Mouse (Mus musculus): ENCODE measurements around the gene Hmox1. TPM values are rescaled to one million over a fixed set of nuclear protein-coding genes. Genes with fewer than 3 reads are reported as not detected.

The Hmox1 gene
- polyA plus RNA-seq, 2 experiments = 61.7 to 91.8 TPM

DNA sequence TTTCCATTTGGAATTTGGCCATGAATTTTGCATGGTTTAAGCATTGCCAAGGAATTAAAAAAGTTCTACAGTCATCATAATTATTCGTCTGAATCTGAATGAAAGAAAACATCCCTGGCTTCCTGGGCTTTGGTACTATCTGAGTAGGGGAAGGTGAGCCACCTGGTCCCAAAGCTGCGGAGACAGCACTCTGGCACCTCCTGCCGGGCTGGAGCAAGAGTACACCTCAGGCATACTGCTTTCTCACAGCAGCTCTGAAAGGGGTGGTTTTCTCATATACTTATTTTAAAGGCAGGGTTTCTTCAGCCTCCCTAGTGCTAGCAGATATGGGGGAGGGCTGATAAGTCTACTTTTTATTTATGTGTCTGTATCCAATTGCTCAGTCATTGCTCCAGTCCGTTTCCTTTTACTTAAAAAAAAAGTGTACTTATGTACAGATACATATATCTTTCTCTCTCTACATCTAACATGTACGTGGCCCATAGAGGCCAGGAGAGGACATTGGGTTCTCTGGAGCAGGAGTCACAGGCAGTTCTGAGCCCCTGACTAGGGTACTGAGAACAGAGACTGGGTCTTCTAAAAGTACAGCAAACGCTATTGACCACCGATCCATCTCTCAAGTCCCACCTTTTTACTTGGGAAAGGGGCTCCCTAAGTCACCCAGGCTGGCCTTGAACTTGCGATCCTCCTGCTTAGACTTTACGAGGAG lies 15.3 kb downstream of the Hmox1 start:
- H3K4me3 ChIP-seq (ENCODE audit: insufficient read depth in 1 of 2, low read depth in 2 of 2, low read length in 2 of 2) = peak overlapping the region; percentile 89 to 96
- TF ChIP-seq EP300 (IDR thresholded peaks at IDR 0.05; ENCODE audit: low read depth) = no peak
- peak; percentile 98 for TF ChIP-seq CTCF (IDR thresholded peaks at IDR 0.05; ENCODE audit: low read depth)
- under 1% methylated on average over 9 of the region's 9 CpGs for WGBS (ENCODE audit: insufficient replicate concordance)
- peak; percentile 77 to 79 (median 78) for DNase-seq (ENCODE audit: low read depth in 3 of 3, low spot score in 3 of 3)
- H3K27ac ChIP-seq = peak overlapping the region; percentile 75
- peak overlapping the region; percentile 93 for H3K9ac ChIP-seq (replicated peaks)
- H3K27me3 ChIP-seq (ENCODE audit: control insufficient read depth, insufficient read depth, low read length) = no peaks in the 10 kb centered on the region
- ATAC-seq (ENCODE audit: insufficient read depth) = peak; percentile 70
- H3K4me1 ChIP-seq (replicated peaks; ENCODE audit: control insufficient read depth in 2 of 2, insufficient read depth in 2 of 2, low read length in 1 of 2) = peaks cover 9 to 13% of the 10 kb centered on the region in 2 experiments
- peak overlapping the region; percentile 81 for H3K4me2 ChIP-seq (ENCODE audit: low read depth)
- peaks cover 35% of the 10 kb centered on the region for H3K36me3 ChIP-seq (replicated peaks; ENCODE audit: control insufficient read depth, insufficient read depth, low read depth)
- H3K9me3 ChIP-seq (ENCODE audit: control insufficient read depth, low read length) = no peaks in the 10 kb centered on the region

GRCm38 (mm10) chr8:75109236-75109967 lies 16.0 kb downstream of the Hmox1 start, which contains the start of gene Mcm5:
Gene Mcm5, plus strand, starts transcription at chr8:75109569.
- peak within 1 kb of the TSS; percentile 81 for H3K4me2 ChIP-seq (ENCODE audit: low read depth)
- H3K27ac ChIP-seq = peak within 1 kb of the TSS; percentile 75
- H3K27me3 ChIP-seq (ENCODE audit: control insufficient read depth, insufficient read depth, low read length) = no peaks in the 10 kb centered on the region
- H3K4me3 ChIP-seq (ENCODE audit: insufficient read depth in 1 of 2, low read depth in 2 of 2, low read length in 2 of 2) = peak within 1 kb of the TSS; percentile 89 to 96
- peak within 1 kb of the TSS; percentile 93 for H3K9ac ChIP-seq (replicated peaks)
- no peaks in the 10 kb centered on the region for H3K9me3 ChIP-seq (ENCODE audit: control insufficient read depth, low read length)
- ATAC-seq (ENCODE audit: insufficient read depth) (peak; percentile 94), DNase-seq (ENCODE audit: low read depth in 3 of 3, low spot score in 3 of 3) (peak; percentile 99 to 100 (median 99))
- under 1% methylated on average over 59 of the region's 59 CpGs for WGBS (ENCODE audit: insufficient replicate concordance)
- H3K4me1 ChIP-seq (replicated peaks; ENCODE audit: control insufficient read depth in 2 of 2, insufficient read depth in 2 of 2, low read length in 1 of 2) = peaks cover 9 to 13% of the 10 kb centered on the region in 2 experiments
- peaks cover 42% of the 10 kb centered on the region for H3K36me3 ChIP-seq (replicated peaks; ENCODE audit: control insufficient read depth, insufficient read depth, low read depth)
- TF ChIP-seq CTCF (IDR thresholded peaks at IDR 0.05; ENCODE audit: low read depth) = no peak
- peak; percentile 15; the same call in 1 of the 2 replicates for TF ChIP-seq EP300 (IDR thresholded peaks at IDR 0.05; ENCODE audit: low read depth)

- Histone ChIP-seq H3K4me1 (replicated peaks; ENCODE audit: control insufficient read depth in 2 of 2, insufficient read depth in 2 of 2, low read length in 1 of 2) (peaks cover 9 to 13% of the 10 kb centered on the region in 2 experiments), H3K9ac (replicated peaks) (peak overlapping the region; percentile 88), H3K4me2 (ENCODE audit: low read depth) (peak overlapping the region; percentile 81), H3K9me3 (ENCODE audit: control insufficient read depth, low read length) (no peaks in the 10 kb centered on the region), H3K27me3 (ENCODE audit: control insufficient read depth, insufficient read depth, low read length) (no peaks in the 10 kb centered on the region), H3K4me3 (ENCODE audit: insufficient read depth in 1 of 2, low read depth in 2 of 2, low read length in 2 of 2) (peak overlapping the region; percentile 89 to 95), H3K36me3 (replicated peaks; ENCODE audit: control insufficient read depth, insufficient read depth, low read depth) (peaks cover 49% of the 10 kb centered on the region), H3K27ac (no peak overlapping the region)
- DNase-seq (ENCODE audit: low read depth in 3 of 3, low spot score in 3 of 3) (no peak), ATAC-seq (ENCODE audit: insufficient read depth) (no peak)
- TF ChIP-seq EP300 (IDR thresholded peaks at IDR 0.05; ENCODE audit: low read depth) (no peak), CTCF (IDR thresholded peaks at IDR 0.05; ENCODE audit: low read depth) (no peak)
- 8% methylated on average over 13 of the region's 13 CpGs for WGBS (ENCODE audit: insufficient replicate concordance)
Observed at GRCm38 (mm10) chr8:75110093-75110492, 16.7 kb downstream of the Hmox1 start.

DNA sequence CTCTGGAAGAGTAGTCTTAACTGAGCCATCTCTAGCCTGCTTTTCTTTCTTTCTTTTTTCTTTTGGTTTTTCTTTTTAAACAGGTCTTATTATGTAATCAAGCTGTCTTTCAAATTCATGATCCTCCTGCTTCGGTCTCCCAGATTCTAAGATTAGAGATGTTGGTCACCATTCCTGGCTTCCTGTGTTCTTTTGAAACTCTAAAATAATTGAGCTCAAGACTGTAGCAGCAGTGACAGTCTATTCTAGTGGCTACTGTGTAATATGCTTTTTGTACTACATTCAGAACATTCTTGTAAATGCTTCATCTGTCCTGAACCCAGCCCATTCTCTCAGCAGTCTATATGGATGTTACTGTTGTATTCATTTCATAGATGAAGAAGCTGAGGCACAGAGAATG lies 25.1 kb downstream of the Hmox1 start:
- TF ChIP-seq EP300 (IDR thresholded peaks at IDR 0.05; ENCODE audit: low read depth) (no peak), CTCF (IDR thresholded peaks at IDR 0.05; ENCODE audit: low read depth) (no peak)

DNA sequence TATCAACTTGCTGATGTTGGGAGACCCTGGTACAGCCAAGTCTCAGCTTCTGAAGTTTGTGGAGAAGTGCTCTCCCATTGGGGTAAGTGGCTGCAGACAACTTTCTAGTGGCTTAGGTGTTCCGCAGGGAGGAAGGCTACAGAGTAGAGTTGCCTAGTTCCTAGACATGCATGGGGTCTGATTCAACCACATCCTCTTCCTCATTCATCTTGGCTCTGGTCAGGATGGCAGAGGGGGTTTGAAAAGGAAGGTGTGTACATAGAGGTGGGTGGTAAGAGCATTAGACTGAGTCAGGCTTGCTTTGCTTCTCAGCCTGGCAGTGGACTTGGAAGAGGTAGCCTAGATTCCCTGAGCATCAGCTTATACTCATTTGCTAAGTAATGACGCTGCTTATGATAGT lies 25.9 kb downstream of the Hmox1 start:
- 83% methylated on average over 2 of the region's 2 CpGs for WGBS (ENCODE audit: insufficient replicate concordance)

More for the DNA sequence above, 25.1 kb downstream of the Hmox1 start:
- Histone ChIP-seq H3K4me2 (ENCODE audit: low read depth) (no peak overlapping the region), H3K36me3 (replicated peaks; ENCODE audit: control insufficient read depth, insufficient read depth, low read depth) (peaks cover 99% of the 10 kb centered on the region), H3K4me3 (ENCODE audit: insufficient read depth in 1 of 2, low read depth in 2 of 2, low read length in 2 of 2) (no peak overlapping the region), H3K27me3 (ENCODE audit: control insufficient read depth, insufficient read depth, low read length) (no peaks in the 10 kb centered on the region), H3K27ac (no peak overlapping the region), H3K4me1 (replicated peaks; ENCODE audit: control insufficient read depth in 2 of 2, insufficient read depth in 2 of 2, low read length in 1 of 2) (no peaks in the 10 kb centered on the region), H3K9ac (replicated peaks) (no peak overlapping the region), H3K9me3 (ENCODE audit: control insufficient read depth, low read length) (no peaks in the 10 kb centered on the region)
- DNase-seq (ENCODE audit: low read depth in 3 of 3, low spot score in 3 of 3) (no peak), ATAC-seq (ENCODE audit: insufficient read depth) (no peak)
- WGBS (ENCODE audit: insufficient replicate concordance) = 81% methylated on average over 1 of the region's 1 CpGs

More for the DNA sequence above, 25.9 kb downstream of the Hmox1 start:
- DNase-seq (ENCODE audit: low read depth in 3 of 3, low spot score in 3 of 3) (no peak), ATAC-seq (ENCODE audit: insufficient read depth) (no peak)
- Histone ChIP-seq H3K27me3 (ENCODE audit: control insufficient read depth, insufficient read depth, low read length) (no peaks in the 10 kb centered on the region), H3K4me1 (replicated peaks; ENCODE audit: control insufficient read depth in 2 of 2, insufficient read depth in 2 of 2, low read length in 1 of 2) (no peaks in the 10 kb centered on the region), H3K4me2 (ENCODE audit: low read depth) (no peak overlapping the region), H3K9me3 (ENCODE audit: control insufficient read depth, low read length) (no peaks in the 10 kb centered on the region), H3K27ac (no peak overlapping the region), H3K9ac (replicated peaks) (no peak overlapping the region), H3K4me3 (ENCODE audit: insufficient read depth in 1 of 2, low read depth in 2 of 2, low read length in 2 of 2) (no peak overlapping the region), H3K36me3 (replicated peaks; ENCODE audit: control insufficient read depth, insufficient read depth, low read depth) (peaks cover 99% of the 10 kb centered on the region)
- TF ChIP-seq EP300 (IDR thresholded peaks at IDR 0.05; ENCODE audit: low read depth) (no peak), CTCF (IDR thresholded peaks at IDR 0.05; ENCODE audit: low read depth) (no peak)

All from liver, embryonic 14.5 days (tissue).